Mouse (Mus musculus) lung, postnatal 0 days (tissue): ENCODE measurements around the gene Coq2. TPM values are rescaled to one million over a fixed set of nuclear protein-coding genes. Genes with fewer than 3 reads are reported as not detected.

Experiments used
- ATAC-seq: fragments of 200-750 bp; cut with Nextera tagmentation; 2 replicates; pipeline ENCODE4 v1.8.0; 2017; ENCODE audit warnings: moderate library complexity
- DNase-seq: peaks from one replicate; pipeline ENCODE4 v3.0.0-alpha.2; 2016; ENCODE audit warnings: low spot score
- H3K27ac ChIP-seq: fragments of 300-500 bp; sonication (generic); 2 replicates; pipeline ENCODE4 v1.5.1; 2014; ENCODE audit warnings: antibody characterized with exemption, mild to moderate bottlenecking, low read length, mixed read lengths
- H3K27me3 ChIP-seq: fragments of 300-500 bp; sonication (generic); replicated peaks from 2 replicates; pipeline ENCODE4 v1.6.1; 2014; ENCODE audit warnings: low read length, mixed read lengths; ENCODE audit not compliant: insufficient read depth
- H3K36me3 ChIP-seq: fragments of 300-500 bp; sonication (generic); 2 replicates; pipeline ENCODE4 v1.6.1; 2014; ENCODE audit warnings: low read length, mixed read lengths; ENCODE audit not compliant: insufficient read depth
- H3K4me1 ChIP-seq: fragments of 300-500 bp; sonication (generic); 2 replicates; pipeline ENCODE4 v1.6.1; 2014; ENCODE audit warnings: antibody characterized with exemption, low read depth, low read length, mixed read lengths; ENCODE audit not compliant: insufficient read depth
- H3K4me2 ChIP-seq: fragments of 300-500 bp; sonication (generic); replicated peaks from 2 replicates; pipeline ENCODE4 v1.6.1; 2014; ENCODE audit warnings: low read depth, mild to moderate bottlenecking, low read length, moderate library complexity, mixed read lengths
- H3K4me3 ChIP-seq: fragments of 300-500 bp; sonication (generic); 2 replicates; pipeline ENCODE4 v1.5.1; 2014; ENCODE audit warnings: low read depth, low read length
- H3K9ac ChIP-seq: fragments of 300-500 bp; sonication (generic); replicated peaks from 2 replicates; pipeline ENCODE4 v1.6.1; 2014; ENCODE audit warnings: low read depth, mild to moderate bottlenecking
- H3K9me3 ChIP-seq: fragments of 300-500 bp; sonication (generic); 2 replicates; pipeline ENCODE4 v1.6.1; 2016; ENCODE audit warnings: low read length, mixed read lengths
- CTCF ChIP-seq: IDR thresholded peaks from 2 replicates; pipeline ENCODE4 v1.5.1; 2016; ENCODE audit warnings: antibody characterized with exemption, mild to moderate bottlenecking
- EP300 ChIP-seq: IDR thresholded peaks from 2 replicates; pipeline ENCODE4 v1.6.1; 2016; ENCODE audit warnings: antibody characterized with exemption, mild to moderate bottlenecking, control low read depth
- WGBS: fragments of 180-500 bp; shearing (Covaris S2); extraction: QIAGEN DNeasy Blood & Tissue Kit; methylation state at CpG from one replicate; pipeline ENCODE4 v1.1.7; 2014; 5-methylcytosine and 5-hydroxymethylcytosine counted together
- polyA plus RNA-seq: library from polyadenylated mRNA; unstranded; fragments of >200 nt; fragmentation: Nextera tagmentation; extraction: Ambion mirVana; gene quantifications from 2 replicates; pipeline ENCODE4 v1.2.1, GENCODE M21; 2015

The Coq2 gene
- polyA plus RNA-seq, 1 experiment from 2014 or later, result 34.3 TPM

DNA sequence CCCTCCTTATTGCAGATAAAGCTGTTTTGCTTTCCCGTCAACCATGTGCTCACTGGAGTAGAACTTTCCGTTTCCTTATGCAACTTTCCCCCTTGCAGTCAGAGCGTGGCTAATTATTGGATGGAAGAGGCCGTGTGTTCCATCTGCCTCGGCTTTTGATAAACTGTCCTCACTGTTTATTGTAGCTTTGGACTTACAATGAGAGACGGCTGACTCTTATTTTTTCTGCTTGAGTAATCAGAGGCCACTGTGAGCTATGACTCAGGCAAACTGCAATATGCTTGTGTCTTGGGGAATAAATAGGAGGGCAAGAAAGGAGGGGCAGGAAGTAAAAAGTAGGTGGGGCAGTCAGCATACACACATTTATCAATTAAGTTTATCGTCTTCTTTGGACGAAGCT is 31.7 kb upstream of the Coq2 start:
- WGBS, result 63% methylated on average over 8 of the region's 8 CpGs
- ATAC-seq (no peak), DNase-seq (no peak)

DNA sequence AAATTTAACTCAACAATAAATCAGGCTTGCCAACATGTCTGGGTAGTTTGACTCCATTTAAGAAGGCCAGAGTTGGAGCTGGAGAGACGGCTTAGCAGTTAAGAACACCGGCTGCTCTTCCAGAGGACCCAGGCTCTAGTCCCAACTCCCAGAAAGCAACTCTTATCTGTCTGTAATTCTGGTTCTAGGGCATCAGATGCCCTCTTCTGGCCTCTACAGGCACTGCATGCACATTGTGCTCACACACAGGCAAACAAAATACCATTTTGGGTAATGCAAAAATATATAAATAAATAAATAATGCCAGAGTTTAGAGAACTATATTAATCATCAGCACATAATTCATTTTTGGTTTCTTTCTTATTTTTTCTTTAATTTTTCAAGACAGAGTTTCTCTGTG is 29.3 kb upstream of the Coq2 start:
- Histone ChIP-seq H3K9ac (no peak overlapping the region), H3K9me3 (no peaks in the 10 kb centered on the region), H3K27ac (no peak overlapping the region), H3K27me3 (no peaks in the 10 kb centered on the region), H3K4me1 (no peaks in the 10 kb centered on the region), H3K4me3 (no peak overlapping the region), H3K4me2 (no peak overlapping the region), H3K36me3 (no peaks in the 10 kb centered on the region)
- no peak for ATAC-seq
- TF ChIP-seq CTCF, result peak; percentile 21
- TF ChIP-seq EP300, result no peak
- 97% methylated on average over 2 of the region's 2 CpGs for whole genome bisulfite sequencing
- no peak for DNase-seq

More for the DNA sequence above, 31.7 kb upstream of the Coq2 start:
- H3K4me3 ChIP-seq, result no peak overlapping the region
- no peaks in the 10 kb centered on the region for H3K36me3 ChIP-seq
- H3K9me3 ChIP-seq, result no peaks in the 10 kb centered on the region
- TF ChIP-seq EP300, result no peak
- TF ChIP-seq CTCF, result no peak
- no peaks in the 10 kb centered on the region for H3K27me3 ChIP-seq
- no peaks in the 10 kb centered on the region for H3K4me1 ChIP-seq
- H3K9ac ChIP-seq, result no peak overlapping the region
- H3K4me2 ChIP-seq, result no peak overlapping the region
- no peak overlapping the region for H3K27ac ChIP-seq

- Histone ChIP-seq H3K4me3 (no peak overlapping the region), H3K27me3 (no peaks in the 10 kb centered on the region), H3K27ac (no peak overlapping the region), H3K9ac (no peak overlapping the region), H3K4me1 (no peaks in the 10 kb centered on the region), H3K9me3 (no peaks in the 10 kb centered on the region), H3K4me2 (no peak overlapping the region), H3K36me3 (no peaks in the 10 kb centered on the region)
- WGBS, result 85% methylated on average over 3 of the region's 3 CpGs
- ATAC-seq (no peak), DNase-seq (no peak)
- TF ChIP-seq EP300 (no peak), CTCF (no peak)
These were observed 27.4 kb upstream of the Coq2 start for GRCm38 (mm10) chr5:100702325-100702724.

GRCm38 (mm10) chr5:100700861-100701620 is 26.1 kb upstream of the Coq2 start:
- Histone ChIP-seq H3K27me3 (no peaks in the 10 kb centered on the region), H3K36me3 (no peaks in the 10 kb centered on the region), H3K9ac (no peak overlapping the region), H3K4me1 (no peaks in the 10 kb centered on the region), H3K4me3 (no peak overlapping the region), H3K4me2 (no peak overlapping the region), H3K27ac (no peak overlapping the region), H3K9me3 (no peaks in the 10 kb centered on the region)
- DNase-seq, result no peak
- no peak for ATAC-seq
- TF ChIP-seq CTCF (no peak), EP300 (no peak)
- 82% methylated on average over 13 of the region's 13 CpGs for WGBS

GRCm38 (mm10) chr5:100697886-100698285 is 22.9 kb upstream of the Coq2 start:
- Histone ChIP-seq H3K9me3 (no peaks in the 10 kb centered on the region), H3K27me3 (no peaks in the 10 kb centered on the region), H3K4me3 (no peak overlapping the region), H3K27ac (no peak overlapping the region), H3K4me1 (no peaks in the 10 kb centered on the region), H3K36me3 (no peaks in the 10 kb centered on the region), H3K9ac (no peak overlapping the region), H3K4me2 (no peak overlapping the region)
- no peak for DNase-seq
- WGBS, result 39% methylated on average over 2 of the region's 2 CpGs
- no peak for ATAC-seq
- TF ChIP-seq CTCF (no peak), EP300 (no peak)

DNA sequence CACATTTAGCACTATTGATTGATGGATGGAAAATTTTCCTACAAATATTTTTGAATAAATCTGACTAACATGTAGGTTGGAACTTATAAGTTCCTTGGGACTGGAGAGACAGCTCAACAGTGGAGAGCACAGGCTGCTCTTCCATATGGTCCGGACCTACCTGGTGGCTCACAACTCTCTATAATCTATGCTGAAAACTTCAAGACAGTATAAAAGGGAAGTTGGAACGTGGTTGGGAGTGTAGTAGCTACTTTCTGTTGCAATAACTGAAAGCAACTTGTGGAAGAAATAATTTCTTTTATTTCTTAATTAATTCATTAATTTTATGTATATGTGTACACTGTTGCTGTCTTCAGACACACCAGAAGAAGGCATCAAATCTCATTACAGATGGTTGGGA is 22.5 kb upstream of the Coq2 start:
- Histone ChIP-seq H3K4me2 (no peak overlapping the region), H3K9ac (no peak overlapping the region), H3K9me3 (no peaks in the 10 kb centered on the region), H3K36me3 (no peaks in the 10 kb centered on the region), H3K27me3 (no peaks in the 10 kb centered on the region), H3K4me3 (no peak overlapping the region), H3K27ac (no peak overlapping the region), H3K4me1 (no peaks in the 10 kb centered on the region)
- DNase-seq (no peak), ATAC-seq (no peak)
- TF ChIP-seq CTCF (no peak), EP300 (no peak)
- WGBS, result 69% methylated on average over 2 of the region's 2 CpGs

GRCm38 (mm10) chr5:100685631-100686030 is 10.7 kb upstream of the Coq2 start:
- Histone ChIP-seq H3K4me3 (no peak overlapping the region), H3K27me3 (no peaks in the 10 kb centered on the region), H3K4me1 (no peaks in the 10 kb centered on the region), H3K9me3 (no peaks in the 10 kb centered on the region), H3K9ac (no peak overlapping the region), H3K4me2 (no peak overlapping the region), H3K27ac (no peak overlapping the region), H3K36me3 (no peaks in the 10 kb centered on the region)
- 65% methylated on average over 4 of the region's 4 CpGs for WGBS
- 0 out of 2 replicates have a peak, but pooled peaks have one; percentile 29 for TF ChIP-seq CTCF
- TF ChIP-seq EP300, result no peak
- DNase-seq, result no peak
- no peak for ATAC-seq
